Mouse (Mus musculus): ENCODE results near the gene Gng13.

GRCm38 (mm10) chr17:25717691-25718090 lies 720 bp downstream of the Gng13 start:
- no peak for TF ChIP-seq CTCF (IDR thresholded peaks at IDR 0.05; ENCODE audit: borderline replicate concordance, extremely low read depth, insufficient read depth, insufficient read length)
- no peak for TF ChIP-seq POLR2A (IDR thresholded peaks at IDR 0.05; ENCODE audit: borderline replicate concordance, extremely low read depth, insufficient read depth, insufficient read length, poor library complexity, severe bottlenecking)

Measured in brain, embryonic 14.5 days (tissue).